Mouse (Mus musculus) lung, postnatal 0 days (tissue): Measurements from ENCODE around the gene Gimap4. TPM values are rescaled to one million over a fixed set of nuclear protein-coding genes. Genes with fewer than 3 reads are reported as not detected.

Source experiments
- ATAC-seq: fragments of 200-750 bp; cut with Nextera tagmentation; 2 replicates; pipeline ENCODE4 v1.8.0; 2017; ENCODE audit warnings: moderate library complexity
- DNase-seq: peaks from one replicate; pipeline ENCODE4 v3.0.0-alpha.2; 2016; ENCODE audit warnings: low spot score
- H3K27ac ChIP-seq: fragments of 300-500 bp; sonication (generic); 2 replicates; pipeline ENCODE4 v1.5.1; 2014; ENCODE audit warnings: antibody characterized with exemption, mild to moderate bottlenecking, low read length, mixed read lengths
- H3K27me3 ChIP-seq: fragments of 300-500 bp; sonication (generic); replicated peaks from 2 replicates; pipeline ENCODE4 v1.6.1; 2014; ENCODE audit warnings: low read length, mixed read lengths; ENCODE audit not compliant: insufficient read depth
- H3K36me3 ChIP-seq: fragments of 300-500 bp; sonication (generic); 2 replicates; pipeline ENCODE4 v1.6.1; 2014; ENCODE audit warnings: low read length, mixed read lengths; ENCODE audit not compliant: insufficient read depth
- H3K4me1 ChIP-seq: fragments of 300-500 bp; sonication (generic); 2 replicates; pipeline ENCODE4 v1.6.1; 2014; ENCODE audit warnings: antibody characterized with exemption, low read depth, low read length, mixed read lengths; ENCODE audit not compliant: insufficient read depth
- H3K4me2 ChIP-seq: fragments of 300-500 bp; sonication (generic); replicated peaks from 2 replicates; pipeline ENCODE4 v1.6.1; 2014; ENCODE audit warnings: low read depth, mild to moderate bottlenecking, low read length, moderate library complexity, mixed read lengths
- H3K4me3 ChIP-seq: fragments of 300-500 bp; sonication (generic); 2 replicates; pipeline ENCODE4 v1.5.1; 2014; ENCODE audit warnings: low read depth, low read length
- H3K9ac ChIP-seq: fragments of 300-500 bp; sonication (generic); replicated peaks from 2 replicates; pipeline ENCODE4 v1.6.1; 2014; ENCODE audit warnings: low read depth, mild to moderate bottlenecking
- H3K9me3 ChIP-seq: fragments of 300-500 bp; sonication (generic); 2 replicates; pipeline ENCODE4 v1.6.1; 2016; ENCODE audit warnings: low read length, mixed read lengths
- CTCF ChIP-seq: IDR thresholded peaks from 2 replicates; pipeline ENCODE4 v1.5.1; 2016; ENCODE audit warnings: antibody characterized with exemption, mild to moderate bottlenecking
- EP300 ChIP-seq: IDR thresholded peaks from 2 replicates; pipeline ENCODE4 v1.6.1; 2016; ENCODE audit warnings: antibody characterized with exemption, mild to moderate bottlenecking, control low read depth
- WGBS: fragments of 180-500 bp; shearing (Covaris S2); extraction: QIAGEN DNeasy Blood & Tissue Kit; methylation state at CpG from one replicate; pipeline ENCODE4 v1.1.7; 2014; 5-methylcytosine and 5-hydroxymethylcytosine counted together
- polyA plus RNA-seq: library from polyadenylated mRNA; unstranded; fragments of >200 nt; fragmentation: Nextera tagmentation; extraction: Ambion mirVana; gene quantifications from 2 replicates; pipeline ENCODE4 v1.2.1, GENCODE M21; 2015

The Gimap4 gene
- polyA plus RNA-seq, 1 experiment from 2014 or later, result 129 TPM

DNA sequence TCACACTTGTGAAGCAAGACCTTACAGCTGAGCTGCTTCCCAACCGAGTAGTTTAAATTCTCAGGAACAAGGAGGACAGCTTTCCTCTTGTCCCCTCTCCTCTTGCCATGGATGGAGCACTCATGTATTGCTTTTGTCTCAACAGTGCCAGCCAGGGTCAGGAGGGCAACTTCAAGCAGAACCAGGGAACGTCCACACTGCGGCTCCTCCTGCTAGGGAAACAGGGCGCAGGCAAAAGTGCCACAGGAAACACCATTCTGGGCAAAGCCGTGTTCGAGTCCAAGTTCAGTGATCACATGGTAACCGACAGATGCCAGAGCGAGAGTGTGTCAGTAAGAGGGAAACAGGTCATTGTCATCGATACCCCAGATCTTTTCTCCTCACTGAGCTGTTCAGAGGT is 34.3 kb upstream of the Gimap4 start:
- no peaks in the 10 kb centered on the region for H3K36me3 ChIP-seq
- 86% methylated on average over 9 of the region's 9 CpGs for WGBS
- H3K9me3 ChIP-seq, result no peaks in the 10 kb centered on the region
- H3K9ac ChIP-seq, result no peak overlapping the region
- no peak for DNase-seq
- H3K4me2 ChIP-seq, result no peak overlapping the region
- no peaks in the 10 kb centered on the region for H3K27me3 ChIP-seq
- H3K4me1 ChIP-seq, result no peaks in the 10 kb centered on the region
- no peak for TF ChIP-seq CTCF
- no peak for TF ChIP-seq EP300
- no peak overlapping the region for H3K27ac ChIP-seq
- H3K4me3 ChIP-seq, result no peak overlapping the region
- ATAC-seq, result no peak

DNA sequence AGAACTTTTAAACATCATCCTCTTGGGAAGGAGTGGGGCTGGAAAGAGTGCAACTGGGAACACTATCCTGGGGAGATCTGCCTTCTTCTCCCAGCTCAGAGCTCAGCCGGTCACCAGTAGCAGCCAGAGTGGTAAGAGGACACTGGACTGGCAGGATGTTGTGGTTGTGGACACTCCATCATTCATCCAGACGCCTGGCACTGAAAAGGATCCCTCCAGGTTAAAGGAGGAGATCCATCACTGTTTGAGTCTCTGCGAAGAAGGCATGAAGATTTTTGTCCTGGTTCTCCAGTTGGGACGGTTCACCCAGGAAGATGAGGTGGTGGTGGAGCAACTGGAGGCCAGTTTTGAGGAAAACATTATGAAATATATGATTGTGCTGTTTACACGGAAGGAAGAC is 25.6 kb upstream of the Gimap4 start:
- ATAC-seq (no peak), DNase-seq (no peak)
- H3K9me3 ChIP-seq, result no peaks in the 10 kb centered on the region
- no peaks in the 10 kb centered on the region for H3K27me3 ChIP-seq
- H3K4me2 ChIP-seq, result no peak overlapping the region
- no peak overlapping the region for H3K27ac ChIP-seq
- H3K36me3 ChIP-seq, result no peaks in the 10 kb centered on the region
- WGBS, result 54% methylated on average over 5 of the region's 5 CpGs
- H3K4me1 ChIP-seq, result no peaks in the 10 kb centered on the region
- no peak overlapping the region for H3K4me3 ChIP-seq
- no peak for TF ChIP-seq CTCF
- TF ChIP-seq EP300, result no peak
- H3K9ac ChIP-seq, result no peak overlapping the region

DNA sequence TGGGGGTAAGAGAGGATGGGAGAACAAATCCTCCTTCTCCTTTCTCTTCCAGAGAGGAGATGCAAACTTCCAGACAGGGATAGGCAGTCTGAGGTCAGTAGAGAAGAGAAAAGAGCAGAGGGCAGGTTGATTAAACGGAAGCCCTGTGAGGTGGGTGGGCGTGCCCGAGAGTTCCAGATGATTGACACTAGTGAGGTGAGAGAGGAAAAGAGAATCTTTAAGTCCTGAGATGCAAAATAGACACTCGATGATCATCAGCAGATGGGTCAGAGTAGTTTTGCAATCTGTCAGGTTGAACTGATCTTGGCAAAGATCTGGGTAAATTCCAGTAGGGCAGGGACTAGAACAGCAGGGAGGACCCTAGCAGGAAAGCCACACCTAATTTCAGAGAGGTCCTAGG is 19.6 kb upstream of the Gimap4 start:
- TF ChIP-seq EP300, result no peak
- TF ChIP-seq CTCF, result no peak
- Histone ChIP-seq H3K4me3 (no peak overlapping the region), H3K9me3 (no peaks in the 10 kb centered on the region), H3K36me3 (no peaks in the 10 kb centered on the region), H3K27ac (no peak overlapping the region), H3K4me2 (no peak overlapping the region), H3K9ac (no peak overlapping the region), H3K27me3 (no peaks in the 10 kb centered on the region), H3K4me1 (no peaks in the 10 kb centered on the region)
- WGBS, result 81% methylated on average over 4 of the region's 4 CpGs
- ATAC-seq (no peak), DNase-seq (no peak)

DNA sequence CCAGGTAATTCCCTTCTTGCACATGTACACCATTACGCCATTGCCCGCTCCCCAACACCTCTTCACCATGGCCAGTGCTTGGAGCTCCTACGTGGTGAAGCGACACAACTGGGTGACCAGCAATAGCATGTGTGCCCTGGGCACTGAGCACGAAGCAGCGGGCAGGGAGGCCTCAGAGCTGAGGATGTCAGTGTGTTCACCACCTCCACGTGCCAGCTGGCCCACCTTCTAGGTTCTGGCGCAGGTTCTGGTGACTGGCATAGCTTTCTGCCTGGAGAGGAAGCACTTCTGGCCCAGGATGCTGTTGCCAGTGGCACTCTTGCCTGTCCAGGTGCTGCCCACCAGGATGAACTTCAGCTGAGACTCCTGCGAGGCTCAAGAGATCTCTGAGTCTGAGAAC is 18.9 kb upstream of the Gimap4 start:
- WGBS, result 95% methylated on average over 9 of the region's 9 CpGs

DNA sequence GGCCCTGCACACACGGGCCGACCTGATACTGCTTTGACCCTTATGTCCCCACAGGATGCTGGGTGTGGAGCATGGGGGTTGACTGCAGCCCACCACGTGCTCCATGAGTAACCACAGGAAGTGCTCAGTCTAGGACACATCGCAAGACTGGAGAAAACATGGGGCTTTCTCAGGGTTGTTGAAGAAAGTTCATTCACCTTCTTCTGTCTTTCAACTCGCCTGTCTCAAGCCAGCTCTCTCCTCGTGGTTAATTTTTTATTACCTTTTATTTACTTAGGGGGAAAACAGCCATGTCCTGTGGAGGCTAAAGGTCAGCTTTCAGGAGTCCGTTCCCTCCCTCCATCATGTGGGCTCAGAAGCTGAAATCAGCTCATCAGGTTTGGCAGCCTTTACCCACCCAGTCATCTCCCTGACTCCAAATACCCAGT is 18.2 kb upstream of the Gimap4 start:
- H3K4me2 ChIP-seq, result no peak overlapping the region
- no peak overlapping the region for H3K4me3 ChIP-seq
- TF ChIP-seq EP300, result no peak
- TF ChIP-seq CTCF, result no peak
- no peak for DNase-seq
- no peaks in the 10 kb centered on the region for H3K27me3 ChIP-seq
- no peaks in the 10 kb centered on the region for H3K4me1 ChIP-seq
- WGBS, result 18% methylated on average over 7 of the region's 7 CpGs
- no peaks in the 10 kb centered on the region for H3K36me3 ChIP-seq
- H3K9ac ChIP-seq, result no peak overlapping the region
- H3K27ac ChIP-seq, result no peak overlapping the region
- H3K9me3 ChIP-seq, result no peaks in the 10 kb centered on the region
- no peak for ATAC-seq

More for the DNA sequence above, 18.9 kb upstream of the Gimap4 start:
- Histone ChIP-seq H3K27ac (no peak overlapping the region), H3K4me1 (no peaks in the 10 kb centered on the region), H3K36me3 (no peaks in the 10 kb centered on the region), H3K4me3 (no peak overlapping the region), H3K4me2 (no peak overlapping the region), H3K9ac (no peak overlapping the region), H3K9me3 (no peaks in the 10 kb centered on the region), H3K27me3 (no peaks in the 10 kb centered on the region)
- ATAC-seq (no peak), DNase-seq (no peak)
- no peak for TF ChIP-seq EP300
- no peak for TF ChIP-seq CTCF

DNA sequence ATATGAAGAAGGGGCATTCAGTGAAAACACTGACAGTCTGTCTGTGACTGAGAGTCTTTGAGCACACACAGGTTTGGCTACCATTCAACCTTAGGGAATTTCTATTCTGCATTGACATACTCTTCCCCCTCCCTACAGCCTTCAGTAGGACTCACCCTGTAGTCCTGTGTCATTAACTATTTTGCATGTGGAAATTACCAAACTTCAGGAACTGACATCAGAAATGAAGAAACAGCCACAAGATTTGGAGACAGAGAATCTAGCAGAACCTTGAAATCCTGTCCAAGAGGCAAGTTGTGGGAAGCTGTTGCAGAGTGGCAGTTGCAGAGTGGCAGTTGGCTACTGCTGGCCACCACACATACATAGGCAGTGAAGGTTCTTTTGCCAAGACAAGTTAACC is 16.3 kb upstream of the Gimap4 start:
- DNase-seq (no peak), ATAC-seq (no peak)
- Histone ChIP-seq H3K27me3 (no peaks in the 10 kb centered on the region), H3K9me3 (no peaks in the 10 kb centered on the region), H3K4me1 (no peaks in the 10 kb centered on the region), H3K36me3 (no peaks in the 10 kb centered on the region), H3K4me2 (no peak overlapping the region), H3K4me3 (no peak overlapping the region), H3K9ac (no peak overlapping the region), H3K27ac (no peak overlapping the region)
- TF ChIP-seq EP300 (no peak), CTCF (no peak)

DNA sequence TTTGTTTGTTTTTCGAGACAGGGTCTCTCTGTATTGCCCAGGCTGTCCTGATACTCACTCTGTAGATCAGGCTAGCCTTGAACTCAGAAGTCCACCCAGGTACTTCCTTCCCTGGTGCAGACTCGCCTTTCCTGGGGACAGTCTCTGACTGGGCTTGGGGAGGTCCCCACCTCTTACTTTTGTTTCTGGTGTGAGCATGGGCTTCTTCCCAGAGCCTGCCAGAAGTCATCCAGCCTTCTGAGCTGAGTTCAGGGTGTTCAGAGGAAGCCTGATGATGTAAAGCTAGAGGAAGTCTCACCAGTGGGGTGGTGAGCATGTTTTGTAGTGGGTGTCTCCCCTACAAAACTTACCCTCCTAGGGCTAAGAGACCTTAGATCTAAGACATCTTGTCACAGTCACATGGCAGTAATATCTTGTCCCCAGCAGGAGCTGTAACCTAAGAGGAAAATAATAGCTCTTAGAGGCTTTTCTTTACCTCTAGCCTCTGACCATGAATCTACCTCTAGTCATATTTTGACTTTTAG is 14.8 kb upstream of the Gimap4 start:
- no peaks in the 10 kb centered on the region for H3K27me3 ChIP-seq
- H3K4me2 ChIP-seq, result no peak overlapping the region
- H3K9ac ChIP-seq, result no peak overlapping the region
- H3K27ac ChIP-seq, result no peak overlapping the region
- no peak overlapping the region for H3K4me3 ChIP-seq
- no peaks in the 10 kb centered on the region for H3K9me3 ChIP-seq
- ATAC-seq, result no peak
- no peak for TF ChIP-seq CTCF
- TF ChIP-seq EP300, result no peak
- 63% methylated on average over 2 of the region's 2 CpGs for WGBS
- no peak for DNase-seq
- H3K4me1 ChIP-seq, result no peaks in the 10 kb centered on the region
- H3K36me3 ChIP-seq, result no peaks in the 10 kb centered on the region
